Mouse (Mus musculus) limb, embryonic 11.5 days (tissue): Measurements from ENCODE around the gene Cwc15. TPM values are rescaled to one million over a fixed set of nuclear protein-coding genes. Genes with fewer than 3 reads are reported as not detected.

Source experiments
- ATAC-seq: fragments of 200-750 bp; cut with Nextera tagmentation; 2 replicates; pipeline ENCODE4 v1.8.0; 2017; ENCODE audit warnings: low read depth; ENCODE audit not compliant: insufficient number of reproducible peaks, low FRiP score, low TSS enrichment
- DNase-seq: peaks from one replicate; pipeline ENCODE4 v3.0.0-alpha.2; 2015; ENCODE audit warnings: low spot score
- H3K27ac ChIP-seq: fragments of 300-500 bp; sonication (generic); replicated peaks from 2 replicates; pipeline ENCODE4 v1.5.1; 2014; ENCODE audit warnings: low read depth, mild to moderate bottlenecking, low read length
- H3K27me3 ChIP-seq: fragments of 300-500 bp; sonication (generic); 2 replicates; pipeline ENCODE4 v1.6.1; 2014; ENCODE audit warnings: mild to moderate bottlenecking, low read length, mixed read lengths; ENCODE audit not compliant: control insufficient read depth, insufficient read depth
- H3K36me3 ChIP-seq: fragments of 300-500 bp; sonication (generic); 2 replicates; pipeline ENCODE4 v1.6.1; 2014; ENCODE audit warnings: mild to moderate bottlenecking, low read length, moderate library complexity, mixed read lengths; ENCODE audit not compliant: control insufficient read depth, insufficient read depth
- H3K4me1 ChIP-seq: fragments of 300-500 bp; sonication (generic); 2 replicates; pipeline ENCODE4 v1.6.1; 2014; ENCODE audit warnings: low read length, mixed read lengths; ENCODE audit not compliant: control insufficient read depth, insufficient read depth
- H3K4me2 ChIP-seq: fragments of 300-500 bp; sonication (generic); 2 replicates; pipeline ENCODE4 v1.6.1; 2014; ENCODE audit warnings: low read depth, mild to moderate bottlenecking, moderate library complexity; ENCODE audit not compliant: severe bottlenecking
- H3K4me3 ChIP-seq: fragments of 300-500 bp; sonication (generic); 2 replicates; pipeline ENCODE4 v1.5.1; 2014; ENCODE audit warnings: low read depth, low read length
- H3K9ac ChIP-seq: fragments of 300-500 bp; sonication (generic); 2 replicates; pipeline ENCODE4 v1.6.1; 2014; ENCODE audit warnings: mild to moderate bottlenecking, low read length
- H3K9me3 ChIP-seq: fragments of 300-500 bp; sonication (generic); 2 replicates; pipeline ENCODE4 v1.6.1; 2016; ENCODE audit warnings: low read length; ENCODE audit not compliant: control insufficient read depth
- WGBS: fragments of 180-500 bp; shearing (Covaris S2); extraction: QIAGEN DNeasy Blood & Tissue Kit; methylation state at CpG from one replicate; pipeline ENCODE4 v1.1.7; 2014; 5-methylcytosine and 5-hydroxymethylcytosine counted together
- polyA plus RNA-seq: library from polyadenylated mRNA; unstranded; fragments of >200 nt; fragmentation: Nextera tagmentation; extraction: Ambion mirVana; gene quantifications from 2 replicates; pipeline ENCODE4 v1.2.1, GENCODE M21; 2014

The Cwc15 gene
- polyA plus RNA-seq, 1 experiment from 2014 or later: 203 TPM

DNA sequence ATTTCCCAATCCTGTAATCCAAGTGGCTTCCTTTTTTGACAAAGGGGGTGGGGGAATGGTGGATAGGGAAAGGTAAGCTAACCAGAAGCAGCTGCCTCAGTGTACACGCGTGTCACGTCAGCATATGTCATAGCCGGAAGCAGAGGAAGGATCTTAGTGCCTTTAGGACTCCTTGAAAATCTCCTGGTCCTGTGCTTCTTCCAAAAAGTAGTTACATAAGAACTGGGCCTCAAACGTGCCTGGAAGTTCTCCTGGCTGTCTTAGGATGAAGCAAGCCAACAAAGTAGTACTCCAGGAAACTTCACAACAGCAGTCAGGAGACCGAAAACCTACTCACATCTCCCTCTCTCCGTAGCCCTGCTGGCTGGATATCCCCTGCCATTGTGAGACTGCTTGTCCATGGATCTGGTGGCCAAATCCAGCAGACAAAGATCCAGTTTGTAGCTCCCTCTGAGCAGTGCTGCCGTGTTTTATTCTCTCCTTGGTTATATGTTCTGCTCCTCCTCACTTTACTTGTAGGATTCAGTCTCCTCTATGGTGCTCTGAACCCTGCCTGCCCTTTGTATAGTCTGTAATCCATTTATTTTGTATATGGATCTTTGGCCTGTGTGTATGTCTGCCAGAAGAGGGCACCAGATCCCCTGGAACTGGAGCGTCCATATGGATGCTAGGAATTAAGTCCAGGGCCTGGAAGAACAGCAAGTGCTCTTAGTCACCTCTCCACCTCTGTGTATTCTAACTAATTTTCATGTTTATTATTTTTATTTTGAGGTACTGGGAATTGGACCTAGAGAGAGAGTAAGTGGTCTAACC is 12.4 kb downstream of the Cwc15 start:
- ATAC-seq (no peak), DNase-seq (peak; percentile 69)
- Histone ChIP-seq H3K27ac (no peak overlapping the region), H3K9ac (no peak overlapping the region), H3K27me3 (no peaks in the 10 kb centered on the region), H3K36me3 (no peaks in the 10 kb centered on the region; the same call in 1 of the 2 replicates), H3K4me1 (no peaks in the 10 kb centered on the region), H3K4me2 (no peak overlapping the region), H3K4me3 (no peak overlapping the region), H3K9me3 (no peaks in the 10 kb centered on the region)
- WGBS: 76% methylated on average over 9 of the region's 9 CpGs

DNA sequence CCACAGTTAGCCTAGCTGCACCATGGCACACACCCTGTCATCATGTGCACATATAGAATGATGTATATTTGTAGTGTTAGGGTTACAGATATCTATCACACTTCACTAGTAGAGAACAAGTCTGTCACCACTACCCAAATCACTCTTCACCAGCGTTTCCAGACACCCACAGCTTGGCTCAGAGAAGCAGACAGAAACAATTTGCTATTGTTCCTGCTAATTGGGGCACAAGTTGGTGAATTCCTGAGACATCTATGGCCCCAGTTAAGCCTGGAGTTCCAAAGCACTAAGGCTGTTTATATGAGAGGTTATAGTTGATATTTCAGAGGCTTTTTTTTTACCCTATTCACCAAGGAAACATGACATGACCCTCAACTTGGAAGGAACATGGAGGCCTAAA is 16.9 kb downstream of the Cwc15 start:
- WGBS: 62% methylated on average over 1 of the region's 1 CpGs
- Histone ChIP-seq H3K27ac (no peak overlapping the region), H3K36me3 (no peaks in the 10 kb centered on the region), H3K9me3 (no peaks in the 10 kb centered on the region), H3K4me1 (no peaks in the 10 kb centered on the region), H3K4me3 (no peak overlapping the region), H3K9ac (no peak overlapping the region), H3K4me2 (no peak overlapping the region), H3K27me3 (no peaks in the 10 kb centered on the region)
- ATAC-seq (no peak), DNase-seq (no peak)

DNA sequence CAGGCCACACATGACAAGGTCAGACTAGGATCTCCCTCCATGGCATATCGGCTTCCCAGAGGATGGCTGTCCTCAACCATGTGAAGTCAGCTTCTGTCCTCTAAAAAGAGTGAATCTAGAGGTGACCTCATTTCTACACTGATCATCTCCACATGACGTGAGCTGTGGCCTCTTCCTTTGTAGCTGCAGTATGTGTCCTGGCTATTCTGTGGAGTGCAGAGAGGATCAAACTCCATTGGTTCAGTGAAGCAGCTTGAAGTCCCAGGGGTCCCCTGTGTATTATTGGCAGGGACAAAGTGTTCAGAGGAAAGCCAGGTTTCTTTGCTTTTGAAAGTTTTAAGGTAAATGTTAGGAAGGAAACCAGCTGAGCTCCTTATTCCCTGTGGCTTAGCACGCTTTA is 17.7 kb downstream of the Cwc15 start:
- Histone ChIP-seq H3K4me3 (no peak overlapping the region), H3K4me1 (no peaks in the 10 kb centered on the region), H3K9ac (no peak overlapping the region), H3K27ac (no peak overlapping the region), H3K36me3 (no peaks in the 10 kb centered on the region), H3K27me3 (no peaks in the 10 kb centered on the region), H3K9me3 (no peaks in the 10 kb centered on the region), H3K4me2 (no peak overlapping the region)
- WGBS: 88% methylated on average over 3 of the region's 3 CpGs
- no peak for DNase-seq
- ATAC-seq: no peak

DNA sequence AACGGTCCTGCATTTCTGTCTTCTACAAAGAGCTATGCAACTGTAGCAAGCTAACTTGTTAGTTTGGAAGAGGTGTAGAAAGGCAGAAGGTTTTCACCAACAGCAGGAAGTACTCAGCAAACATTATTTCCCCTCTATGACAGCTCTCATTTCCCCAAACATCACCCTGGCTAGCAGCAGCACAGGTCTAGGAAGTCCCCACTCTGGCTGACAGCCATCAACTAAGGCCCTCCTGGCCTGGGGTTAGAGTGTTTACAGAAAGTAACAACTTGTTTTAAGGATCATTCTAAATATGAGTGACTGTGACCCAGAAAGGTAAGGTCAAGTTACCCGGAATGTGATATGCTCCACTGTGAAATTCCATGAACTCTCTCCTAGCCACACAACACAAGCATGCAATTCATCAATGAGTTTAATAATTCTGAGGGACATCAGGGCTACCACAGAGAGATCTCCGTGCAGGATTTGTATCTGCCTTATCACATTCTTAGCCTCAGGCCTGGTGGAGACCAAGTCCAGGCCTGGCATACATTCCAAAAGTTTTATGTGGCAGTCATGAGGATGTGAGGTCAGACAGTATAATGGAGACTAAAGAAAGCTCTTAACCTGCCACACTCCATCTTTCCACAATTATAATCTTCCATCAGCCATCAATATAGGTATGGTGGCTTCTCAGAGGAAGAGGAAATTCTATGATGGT is 20.7 kb downstream of the Cwc15 start:
- Histone ChIP-seq H3K9ac (no peak overlapping the region), H3K27me3 (no peaks in the 10 kb centered on the region), H3K9me3 (no peaks in the 10 kb centered on the region), H3K4me1 (no peaks in the 10 kb centered on the region), H3K36me3 (no peaks in the 10 kb centered on the region), H3K4me2 (no peak overlapping the region), H3K4me3 (no peak overlapping the region), H3K27ac (no peak overlapping the region)
- DNase-seq: no peak
- ATAC-seq: no peak
- WGBS: 69% methylated on average over 3 of the region's 3 CpGs

DNA sequence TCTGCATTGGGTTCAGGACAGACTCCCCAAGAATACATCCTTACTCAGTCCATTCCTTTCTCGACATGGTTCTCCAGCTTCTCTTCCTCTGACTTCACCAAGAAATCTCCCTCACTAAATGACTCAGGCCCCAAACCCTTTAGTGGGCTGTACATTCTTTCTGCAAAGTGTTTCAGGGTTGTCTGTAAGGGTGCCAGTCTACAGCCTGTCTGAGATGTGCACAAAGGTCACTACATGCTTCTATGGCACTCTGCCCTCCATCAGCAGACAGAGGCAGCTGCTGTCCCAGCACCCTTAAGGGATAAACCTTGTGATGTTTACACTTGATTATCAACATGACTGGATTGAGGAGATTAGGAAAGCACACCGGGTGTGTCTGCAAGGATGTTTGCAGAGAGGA is 21.3 kb downstream of the Cwc15 start:
- Histone ChIP-seq H3K4me3 (no peak overlapping the region), H3K4me1 (no peaks in the 10 kb centered on the region), H3K9me3 (no peaks in the 10 kb centered on the region), H3K27ac (no peak overlapping the region), H3K4me2 (no peak overlapping the region), H3K27me3 (no peaks in the 10 kb centered on the region), H3K9ac (no peak overlapping the region), H3K36me3 (no peaks in the 10 kb centered on the region)
- WGBS: 52% methylated on average over 2 of the region's 2 CpGs
- DNase-seq (no peak), ATAC-seq (no peak)

DNA sequence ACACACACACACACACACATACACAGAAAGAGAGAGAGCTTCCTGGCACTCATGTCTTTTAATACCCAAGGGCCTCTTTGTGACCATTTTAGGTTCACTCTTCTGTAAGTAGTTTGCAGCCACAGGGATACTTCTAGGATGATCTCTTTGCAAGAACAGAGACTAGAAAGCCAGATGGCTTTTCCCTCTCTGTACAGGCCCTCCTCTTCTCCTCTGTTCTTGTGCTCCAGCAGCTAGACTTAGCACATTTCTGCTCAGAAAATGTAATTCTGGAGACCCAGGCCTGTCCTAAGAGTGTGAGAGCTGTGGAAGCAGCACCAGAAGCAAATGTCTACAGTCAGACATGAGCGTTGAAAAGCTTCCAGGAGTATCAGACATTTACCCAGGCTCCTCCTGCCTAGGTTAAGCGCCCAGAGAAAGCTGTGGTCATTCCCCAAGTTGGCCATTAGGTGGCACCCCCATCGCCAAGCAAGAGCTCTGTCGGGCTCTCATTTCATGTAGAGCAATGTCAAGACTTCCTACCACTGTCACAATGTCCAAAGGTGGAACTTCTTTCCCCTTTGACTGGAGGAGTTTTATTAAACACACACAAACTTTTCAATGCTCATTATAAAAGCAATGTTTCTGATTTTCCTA is 23.1 kb downstream of the Cwc15 start:
- Histone ChIP-seq H3K9ac (no peak overlapping the region), H3K27ac (no peak overlapping the region), H3K4me1 (no peaks in the 10 kb centered on the region), H3K9me3 (no peaks in the 10 kb centered on the region), H3K4me3 (no peak overlapping the region), H3K4me2 (no peak overlapping the region), H3K27me3 (no peaks in the 10 kb centered on the region), H3K36me3 (no peaks in the 10 kb centered on the region)
- 13% methylated on average over 4 of the region's 4 CpGs for WGBS
- ATAC-seq (peak; percentile 68; the same call in 1 of the 2 replicates), DNase-seq (peak; percentile 83)

DNA sequence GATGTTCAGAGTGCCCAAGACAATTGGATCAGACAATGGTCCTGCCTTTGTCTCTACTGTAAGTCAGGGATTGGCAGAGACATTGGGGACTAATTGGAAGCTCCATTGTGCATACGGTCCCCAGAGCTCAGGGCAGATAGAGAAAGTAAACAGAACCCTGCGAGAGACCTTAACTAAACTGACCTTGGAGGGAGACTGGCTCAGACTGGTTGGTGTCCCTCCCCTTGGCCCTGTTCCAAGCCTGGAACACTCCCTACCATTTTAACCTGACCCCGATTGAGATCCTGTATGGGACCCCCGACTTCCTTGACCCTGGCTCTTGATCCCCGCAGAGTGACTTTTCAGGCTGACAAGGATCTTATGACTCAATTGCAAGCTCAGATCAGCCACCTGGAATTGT is 29.6 kb downstream of the Cwc15 start:
- Histone ChIP-seq H3K9ac (no peak overlapping the region), H3K9me3 (no peaks in the 10 kb centered on the region), H3K27ac (no peak overlapping the region), H3K27me3 (no peaks in the 10 kb centered on the region), H3K4me2 (no peak overlapping the region), H3K4me3 (no peak overlapping the region), H3K36me3 (no peaks in the 10 kb centered on the region), H3K4me1 (no peaks in the 10 kb centered on the region)
- WGBS: 89% methylated on average over 5 of the region's 5 CpGs
- no peak for DNase-seq
- no peak for ATAC-seq

DNA sequence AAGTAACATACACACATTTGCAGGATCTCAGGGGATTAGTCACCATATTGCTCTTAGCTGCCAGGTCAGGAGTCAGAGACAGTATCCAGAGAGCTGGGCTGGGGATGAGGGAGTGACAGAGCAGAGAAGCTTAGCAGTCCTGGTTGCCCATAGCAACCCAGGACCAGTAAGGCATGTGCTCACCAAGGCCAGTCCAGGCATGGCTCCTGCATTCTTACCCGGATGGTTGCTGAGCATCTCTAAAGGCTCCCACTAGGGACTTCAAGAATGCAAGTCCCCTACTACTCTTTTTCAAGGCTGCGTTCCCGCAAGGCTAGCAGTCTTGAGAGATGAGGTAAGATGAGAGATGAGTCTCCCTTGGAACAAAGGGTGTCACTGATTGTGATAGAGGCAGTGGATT is 31.9 kb downstream of the Cwc15 start:
- ATAC-seq (no peak), DNase-seq (no peak)
- H3K9ac ChIP-seq: no peak overlapping the region
- H3K9me3 ChIP-seq: no peaks in the 10 kb centered on the region
- H3K36me3 ChIP-seq: no peaks in the 10 kb centered on the region
- H3K27me3 ChIP-seq: no peaks in the 10 kb centered on the region
- no peak overlapping the region for H3K4me3 ChIP-seq
- no peak overlapping the region for H3K4me2 ChIP-seq
- no peaks in the 10 kb centered on the region for H3K4me1 ChIP-seq
- WGBS: 76% methylated on average over 3 of the region's 3 CpGs
- H3K27ac ChIP-seq: no peak overlapping the region
